Mouse (Mus musculus) megakaryocyte-erythroid progenitor cell, adult 5 weeks (primary cell): ENCODE data around the gene B230307C23Rik. TPM values are rescaled to one million over a fixed set of nuclear protein-coding genes. Genes with fewer than 3 reads are reported as not detected.

ENCODE experiments used
- polyA plus RNA-seq: library from polyadenylated mRNA; stranded (reverse); fragments of >175 nt; gene quantifications from 2 replicates; pipeline ENCODE4 v1.2.3, GENCODE M21; 2012

B230307C23Rik gene
- 1.5 and 2.1 TPM in 2 replicates for polyA plus RNA-seq

GRCm38 (mm10) chr16:97996616-97997382 is at the start of gene B230307C23Rik:
Gene B230307C23Rik (plus strand): TSS chr16:97997315.

GRCm38 (mm10) chr16:97962151-97962948 is 34.8 kb upstream of the B230307C23Rik start, which contains the start of the genes C2cd2 and Zbtb21:
Gene C2cd2 (minus strand): TSS chr16:97962598.
Gene Zbtb21 (minus strand): TSS chr16:97962622.

Other genes starting within 250 kb of the B230307C23Rik start
- gene Ripk4, start 233.5 kb upstream of the B230307C23Rik start, polyA plus RNA-seq = 0.02 TPM in 1 of 2 replicates, not detected in the other
- gene Prdm15, start 145.5 kb upstream of the B230307C23Rik start, polyA plus RNA-seq = 4.3 and 7.1 TPM in 2 replicates
- 30.6 and 34.0 TPM in 2 replicates for gene C2cd2, start 34.7 kb upstream of the B230307C23Rik start, polyA plus RNA-seq
- gene Zbtb21, start 34.7 kb upstream of the B230307C23Rik start, polyA plus RNA-seq = 38.4 and 52.2 TPM in 2 replicates
- 0.56 and 1.1 TPM in 2 replicates for gene A630089N07Rik, start 85.1 kb downstream of the B230307C23Rik start, polyA plus RNA-seq